Mouse (Mus musculus) thymus, adult 2 months (tissue): ENCODE measurements at regions not wholly inside any gene's neighbourhood (a gene's known extent, or its start where the extent isn't known, plus 50 kb on each side); places are given as distances from the start of the nearest gene placed in this dataset.

ENCODE experiments used
- DNase-seq: peaks from one replicate; pipeline ENCODE4 v3.0.0; 2021
- H3K27ac ChIP-seq: fragments of 200-500 bp; 2 replicates; pipeline ENCODE4 v1.5.1; 2012; ENCODE audit warnings: low read length, control low read depth; ENCODE audit not compliant: control insufficient read depth, insufficient read depth
- H3K27me3 ChIP-seq: fragments of 200-500 bp; 2 replicates; pipeline ENCODE4 v1.6.1; 2012; ENCODE audit warnings: mild to moderate bottlenecking, low read length, moderate library complexity, mixed read lengths; ENCODE audit not compliant: control insufficient read depth, insufficient read depth
- H3K36me3 ChIP-seq: fragments of 200-500 bp; 2 replicates; pipeline ENCODE4 v1.6.1; 2012; ENCODE audit warnings: mild to moderate bottlenecking, low read length, moderate library complexity; ENCODE audit not compliant: control insufficient read depth, insufficient read depth
- H3K4me1 ChIP-seq: fragments of 200-500 bp; replicated peaks from 2 replicates; pipeline ENCODE4 v1.6.1; 2012; ENCODE audit warnings: low read length; ENCODE audit not compliant: control insufficient read depth, insufficient read depth
- H3K4me3 ChIP-seq: fragments of 200-500 bp; 2 replicates; pipeline ENCODE4 v1.5.1; 2012; ENCODE audit warnings: mild to moderate bottlenecking, low read length, control low read depth, moderate library complexity; ENCODE audit not compliant: control insufficient read depth, insufficient read depth
- CTCF ChIP-seq: fragments of 200-500 bp; IDR thresholded peaks from 2 replicates; pipeline ENCODE4 v1.5.1; 2012; ENCODE audit warnings: mild to moderate bottlenecking, control low read depth, low read length, moderate library complexity, borderline replicate concordance; ENCODE audit not compliant: control insufficient read depth, poor library complexity, insufficient read depth; ENCODE audit errors: extremely low read depth
- POLR2A ChIP-seq: fragments of 200-500 bp; IDR thresholded peaks from 2 replicates; pipeline ENCODE4 v1.6.1; 2012; ENCODE audit warnings: mild to moderate bottlenecking, low read length, control low read depth, moderate library complexity; ENCODE audit not compliant: control insufficient read depth, poor library complexity, insufficient read depth; ENCODE audit errors: extremely low read depth
- WGBS: fragments of 180-500 bp; shearing (Covaris S2); methylation state at CpG from one replicate; pipeline ENCODE4 v1.1.7; 2018; 5-methylcytosine and 5-hydroxymethylcytosine counted together

DNA sequence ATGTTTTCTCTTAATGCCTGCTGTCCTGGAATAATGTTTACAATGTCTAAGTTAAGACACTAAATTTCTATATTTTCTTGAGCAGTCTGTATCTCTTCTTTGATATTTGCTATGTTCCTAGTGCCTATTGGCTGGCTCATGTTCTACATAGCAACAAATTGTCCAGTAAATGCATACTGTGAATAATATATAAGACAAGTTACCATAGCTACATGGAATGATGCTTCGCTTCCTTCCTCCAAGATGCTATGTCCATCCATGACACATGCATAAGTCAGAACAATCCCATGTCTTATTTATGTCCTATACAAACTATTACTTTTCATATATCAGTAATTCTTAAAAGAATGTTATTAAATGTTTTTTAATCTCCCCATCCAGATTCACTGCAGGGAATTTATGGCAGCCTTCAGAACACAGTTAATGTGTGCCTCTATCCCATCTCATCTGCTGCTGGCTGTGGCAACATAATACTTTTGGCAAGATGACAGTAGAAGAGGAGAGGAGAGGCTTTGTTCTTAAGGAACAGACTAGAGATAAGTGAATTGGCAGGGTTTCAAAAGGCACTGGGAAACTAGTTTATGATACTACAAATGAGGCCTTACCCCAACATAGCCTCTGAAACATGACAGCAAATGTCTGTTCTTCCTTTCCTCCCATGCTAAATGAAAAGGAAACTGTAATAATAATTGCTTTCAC is 676.9 kb upstream of the 2610301B20Rik start:
- no peak overlapping the region for H3K27ac ChIP-seq
- H3K4me3 ChIP-seq: no peak overlapping the region
- H3K27me3 ChIP-seq: no peaks in the 10 kb centered on the region
- no peaks in the 10 kb centered on the region for H3K36me3 ChIP-seq
- no peak for DNase-seq
- WGBS: 97% methylated on average over 1 of the region's 1 CpGs
- TF ChIP-seq CTCF (no peak), POLR2A (no peak)
- H3K4me1 ChIP-seq: no peaks in the 10 kb centered on the region

DNA sequence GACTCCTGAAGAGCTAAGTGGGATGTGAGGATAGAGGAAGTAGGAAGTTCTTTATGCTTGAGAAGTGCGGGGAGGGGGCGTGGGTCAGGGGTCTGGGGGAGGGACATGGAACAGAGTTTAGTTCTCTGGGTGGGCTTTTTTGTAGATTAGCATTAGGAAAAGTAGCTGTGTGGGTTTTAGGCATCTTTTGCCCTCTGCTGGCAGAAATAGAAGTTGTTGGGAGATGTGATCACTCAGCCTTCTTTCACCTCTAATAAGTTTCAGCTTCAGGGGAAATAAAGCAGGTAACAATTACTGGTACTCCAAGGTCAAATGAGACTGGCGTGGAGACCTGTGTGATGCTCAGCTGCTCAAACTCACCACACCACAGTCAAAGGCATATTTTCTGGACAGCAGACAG is 672.5 kb upstream of the 2610301B20Rik start:
- WGBS: 58% methylated on average over 3 of the region's 3 CpGs
- H3K36me3 ChIP-seq: no peaks in the 10 kb centered on the region
- TF ChIP-seq POLR2A (no peak), CTCF (no peak)

DNA sequence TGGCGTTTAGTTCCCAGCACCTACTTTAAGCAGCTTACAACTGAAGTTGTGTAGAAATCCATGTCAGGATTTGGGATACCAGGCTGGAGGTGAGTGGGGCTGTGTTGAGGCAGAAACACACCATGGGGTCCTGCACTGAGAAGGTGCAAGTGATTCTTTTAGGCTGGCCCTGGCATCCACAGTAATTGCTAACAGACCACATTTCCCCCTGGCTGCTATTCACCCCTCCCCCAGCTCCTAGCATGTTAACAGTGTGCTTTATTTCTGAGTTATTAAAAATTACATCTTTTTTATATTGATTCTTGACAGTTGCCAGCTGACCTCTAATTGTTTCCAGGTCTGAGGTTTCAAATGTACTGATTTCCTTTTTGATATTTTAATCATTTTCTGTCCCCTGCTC is 670.1 kb upstream of the 2610301B20Rik start:
- no peak for DNase-seq
- Histone ChIP-seq H3K4me3 (no peak overlapping the region), H3K27ac (no peak overlapping the region), H3K27me3 (no peaks in the 10 kb centered on the region), H3K36me3 (no peaks in the 10 kb centered on the region), H3K4me1 (no peaks in the 10 kb centered on the region)
- 95% methylated on average over 1 of the region's 1 CpGs for WGBS
- no peak for TF ChIP-seq CTCF

More for the DNA sequence above, 672.5 kb upstream of the 2610301B20Rik start:
- Histone ChIP-seq H3K27me3 (no peaks in the 10 kb centered on the region), H3K4me3 (no peak overlapping the region), H3K4me1 (no peaks in the 10 kb centered on the region), H3K27ac (no peak overlapping the region)
- DNase-seq: no peak

DNA sequence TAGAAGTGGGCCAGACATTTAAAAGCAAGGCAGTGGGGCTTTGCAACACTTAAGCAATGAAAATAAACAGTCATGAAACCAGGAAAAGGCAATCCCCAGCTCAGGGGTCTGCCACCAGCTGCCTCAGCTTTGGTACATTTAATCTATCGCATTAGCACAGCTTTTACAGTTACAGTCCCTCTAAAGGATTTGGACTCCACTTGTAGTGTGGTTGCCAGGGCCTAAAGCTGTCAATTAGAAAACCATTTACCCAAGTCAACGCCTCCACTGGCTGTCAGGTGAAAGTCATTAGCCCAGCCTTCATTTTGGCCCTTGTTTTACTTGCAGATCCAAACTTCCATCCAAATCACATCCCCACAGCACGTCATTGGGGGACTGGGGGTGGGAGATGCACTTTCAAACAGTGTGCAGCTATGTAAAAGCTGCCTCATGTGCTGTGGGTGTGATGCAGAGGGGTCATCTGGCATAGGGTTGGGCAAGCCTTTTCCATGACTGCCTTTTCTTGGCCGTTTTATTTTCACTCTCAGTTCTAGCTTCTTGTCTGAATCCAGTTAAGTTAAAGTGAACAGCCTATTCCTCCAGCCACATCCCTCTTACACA is 664.9 kb upstream of the 2610301B20Rik start:
- no peak for TF ChIP-seq POLR2A
- TF ChIP-seq CTCF: no peak
- Histone ChIP-seq H3K36me3 (no peaks in the 10 kb centered on the region), H3K4me3 (no peak overlapping the region), H3K27me3 (no peaks in the 10 kb centered on the region), H3K4me1 (no peaks in the 10 kb centered on the region), H3K27ac (no peak overlapping the region)
- 82% methylated on average over 4 of the region's 4 CpGs for WGBS
- no peak for DNase-seq

DNA sequence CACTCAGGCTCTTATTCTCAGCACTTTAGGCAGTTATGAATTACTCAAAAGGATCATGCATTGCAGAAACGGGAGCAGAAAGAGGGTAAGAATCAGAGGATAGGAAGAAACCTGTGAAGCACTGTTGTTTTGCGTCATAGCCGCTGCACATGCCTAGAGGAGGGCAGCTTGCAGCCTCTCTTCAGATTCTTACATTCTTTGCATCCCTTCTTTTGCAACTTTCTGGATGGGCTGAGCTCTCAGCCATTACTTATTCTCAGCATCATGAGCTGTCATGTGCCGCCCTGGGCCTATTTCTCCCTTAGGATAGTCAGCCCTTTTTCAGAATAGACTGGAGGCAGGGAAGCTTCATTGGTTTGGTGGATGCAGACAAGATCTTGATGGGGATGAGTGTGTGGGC is 663.0 kb upstream of the 2610301B20Rik start:
- no peaks in the 10 kb centered on the region for H3K4me1 ChIP-seq
- TF ChIP-seq POLR2A: no peak
- no peak for TF ChIP-seq CTCF
- WGBS: 92% methylated on average over 4 of the region's 4 CpGs

DNA sequence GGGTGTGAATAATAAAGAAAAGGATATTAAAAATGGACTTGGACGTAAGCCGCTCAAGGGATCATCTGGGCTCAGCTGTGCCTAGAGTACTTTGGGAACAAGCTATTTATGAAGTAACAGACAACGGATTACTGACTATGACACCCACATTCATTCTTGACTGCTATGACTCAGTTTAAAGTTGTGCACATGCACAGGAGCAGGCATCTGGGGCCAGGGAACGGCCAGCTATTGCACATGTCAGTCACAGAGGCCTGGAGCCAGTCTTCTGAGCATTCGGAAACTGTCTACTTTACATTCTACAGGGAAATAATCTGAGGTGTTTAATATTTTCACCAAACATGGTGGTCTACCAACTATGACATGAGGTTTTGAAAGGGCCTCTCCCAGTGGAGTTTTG is 639.0 kb upstream of the 2610301B20Rik start:
- H3K27me3 ChIP-seq: no peaks in the 10 kb centered on the region
- H3K36me3 ChIP-seq: no peaks in the 10 kb centered on the region
- no peak overlapping the region for H3K27ac ChIP-seq
- DNase-seq: no peak
- H3K4me3 ChIP-seq: no peak overlapping the region
- 93% methylated on average over 5 of the region's 5 CpGs for WGBS
- H3K4me1 ChIP-seq: no peaks in the 10 kb centered on the region
- TF ChIP-seq CTCF (no peak), POLR2A (no peak)

More for the DNA sequence above, 663.0 kb upstream of the 2610301B20Rik start:
- H3K4me3 ChIP-seq: no peak overlapping the region
- no peak overlapping the region for H3K27ac ChIP-seq
- H3K27me3 ChIP-seq: no peaks in the 10 kb centered on the region
- no peak for DNase-seq
- no peaks in the 10 kb centered on the region for H3K36me3 ChIP-seq

DNA sequence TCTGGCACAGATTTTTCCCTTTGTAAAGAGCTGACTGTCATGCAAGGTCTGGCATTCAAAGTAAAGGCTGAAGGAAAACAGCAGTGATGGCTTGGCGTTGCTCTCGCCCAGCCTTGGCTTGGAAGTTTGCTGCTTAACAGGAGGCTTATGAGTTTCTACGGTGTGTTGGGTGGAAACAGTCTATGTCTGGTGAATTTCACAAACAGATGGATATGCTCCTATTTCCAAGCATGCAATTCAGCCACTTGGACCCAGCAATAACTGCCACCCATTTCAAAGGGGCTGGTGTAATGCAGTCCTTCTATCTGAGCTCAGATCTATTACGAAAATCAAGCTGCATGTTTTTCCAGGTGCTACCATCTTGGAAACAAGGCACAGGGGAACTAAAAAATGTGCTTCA is 632.2 kb upstream of the 2610301B20Rik start:
- no peaks in the 10 kb centered on the region for H3K4me1 ChIP-seq
- H3K27ac ChIP-seq: no peak overlapping the region
- no peak for DNase-seq
- no peak for TF ChIP-seq CTCF
- no peak for TF ChIP-seq POLR2A
- H3K27me3 ChIP-seq: no peaks in the 10 kb centered on the region
- 95% methylated on average over 4 of the region's 4 CpGs for WGBS
- H3K4me3 ChIP-seq: no peak overlapping the region
- no peaks in the 10 kb centered on the region for H3K36me3 ChIP-seq
